Mouse (Mus musculus) C2C12 (cell line): Measurements from ENCODE around the gene Umad1.

Source experiments
- CTCF ChIP-seq: IDR thresholded peaks from one replicate; pipeline ENCODE4 v1.5.1; 2011; ENCODE audit not compliant: control insufficient read depth, insufficient read depth, insufficient read length
- MYOD1 ChIP-seq: IDR thresholded peaks from one replicate; pipeline ENCODE4 v1.6.1; 2011; ENCODE audit warnings: low read depth; ENCODE audit not compliant: control insufficient read depth, insufficient read length
- MYOG ChIP-seq: IDR thresholded peaks from one replicate; pipeline ENCODE4 v1.6.1; 2011; ENCODE audit not compliant: control insufficient read depth, insufficient read length; ENCODE audit errors: extremely low read depth
- USF1 ChIP-seq: IDR thresholded peaks from one replicate; pipeline ENCODE4 v1.6.1; 2011; ENCODE audit warnings: low read depth, mild to moderate bottlenecking, control low read depth, moderate library complexity

DNA sequence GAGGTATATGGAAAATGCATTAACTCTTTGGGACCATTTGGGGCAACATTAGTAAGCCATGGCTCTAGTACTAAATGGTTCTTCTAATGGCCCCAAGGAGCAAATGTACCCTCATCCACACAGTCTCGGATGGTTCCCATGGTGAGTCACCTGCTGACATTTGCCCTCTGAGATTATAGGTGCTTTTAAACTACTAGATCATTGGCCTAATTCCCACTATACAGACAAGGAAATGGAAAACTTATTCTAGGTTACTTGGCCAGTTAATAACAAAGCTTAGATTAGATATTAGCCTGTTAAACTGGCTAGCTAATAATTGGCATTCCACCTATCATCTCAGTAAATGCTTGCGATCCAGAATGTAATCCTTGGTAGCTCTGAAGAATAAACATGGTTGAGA is 203.4 kb downstream of the Umad1 start:
- TF ChIP-seq CTCF (no peak), MYOD1 (no peak), USF1 (no peak), MYOG (no peak)
